ENCODE assay signal across 8 mouse cellular contexts in the genomic region with DNA sequence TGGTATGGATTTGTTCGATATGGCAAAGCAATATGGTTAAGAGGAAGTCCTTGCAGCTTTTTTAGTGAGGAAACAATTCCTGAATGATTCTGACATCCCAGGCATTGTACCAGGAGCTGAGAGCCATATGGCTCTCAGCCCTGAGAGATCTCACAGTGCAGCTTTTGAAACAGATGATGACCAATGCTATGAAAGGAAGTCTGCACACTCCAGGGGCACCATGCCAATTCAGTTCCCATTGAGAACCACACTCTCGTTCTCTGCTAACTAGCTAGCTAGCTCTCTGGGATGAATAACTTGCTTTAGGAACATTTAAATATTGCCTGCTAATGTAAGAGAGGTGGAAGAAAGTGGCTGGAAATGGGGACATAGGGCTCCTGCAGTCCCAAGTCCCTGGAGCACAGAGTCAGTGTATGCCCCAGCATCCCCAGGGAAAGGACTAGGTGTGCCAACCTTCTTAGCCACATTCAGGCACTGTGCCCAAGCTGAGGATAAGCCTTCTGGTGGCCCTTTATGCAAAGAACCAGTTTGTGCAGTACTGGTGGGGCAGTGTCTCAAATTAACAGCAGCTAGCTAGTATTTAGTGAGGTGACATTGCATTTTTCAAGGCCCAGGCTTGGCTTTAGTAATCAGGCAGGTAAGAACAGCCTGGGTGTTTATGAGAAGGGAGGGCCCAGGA.
A peak's percentile ranks its signal among the peaks of the same experiment; 100 is the strongest.
DNase-seq lines count a peak whose midpoint lies in the region; ATAC-seq lines count a peak whose summit lies in the region.

No protein-coding gene starts in this region.

- no peak for ATAC-seq in monocyte, adult 5-6 weeks (replicated peaks; ENCODE audit: insufficient number of reproducible peaks, low FRiP score, low TSS enrichment, poor library complexity, severe bottlenecking)
- no peak for ATAC-seq in inflammation-experienced regulatory T-cells, adult 6 months

- peak; percentile 8 for DNase-seq in gastrocnemius, postnatal 10 days
- DNase-seq in gastrocnemius, adult 8-10 months (ENCODE audit: low spot score in 2 of 2): no peak
- peak; percentile 14 for DNase-seq in NIH3T3 (ENCODE audit: low read depth)
- DNase-seq in cerebellum, adult 9-11 months: peak; percentile 93
- peak; percentile 81 for DNase-seq in layer of hippocampus, adult 9-11 months
- DNase-seq in urinary bladder, postnatal 4 days (ENCODE audit: low spot score in 2 of 2): no peak

Comparison
In these comparisons a context has a peak if more than half of its experiments do, and no peak if none do; other contexts are left out.
1. DNase-seq: peak in gastrocnemius, postnatal 10 days (single experiment), NIH3T3 (single experiment), cerebellum, adult 9-11 months (single experiment) and layer of hippocampus, adult 9-11 months (single experiment); none in gastrocnemius, adult 8-10 months (0 of 2) and urinary bladder, postnatal 4 days (0 of 2).